Mouse (Mus musculus) T-cell, adult 2 months (primary cell): ENCODE data around the gene Rps10.
"Not testable (repeated sequence)": the region's sequence is repeated elsewhere in the genome, so short reads cannot be mapped to it uniquely, and the experiment has no call there.

Source experiments
- DNase-seq: peaks from one replicate; pipeline ENCODE4 v3.0.0; 2022; ENCODE audit warnings: low spot score

Gene Rps10

GRCm38 (mm10) chr17:27643756-27644155 lies 7.3 kb upstream of the Rps10 start:
- no peak for DNase-seq

GRCm38 (mm10) chr17:27643101-27643500 lies 6.6 kb upstream of the Rps10 start:
- DNase-seq: no peak

DNA sequence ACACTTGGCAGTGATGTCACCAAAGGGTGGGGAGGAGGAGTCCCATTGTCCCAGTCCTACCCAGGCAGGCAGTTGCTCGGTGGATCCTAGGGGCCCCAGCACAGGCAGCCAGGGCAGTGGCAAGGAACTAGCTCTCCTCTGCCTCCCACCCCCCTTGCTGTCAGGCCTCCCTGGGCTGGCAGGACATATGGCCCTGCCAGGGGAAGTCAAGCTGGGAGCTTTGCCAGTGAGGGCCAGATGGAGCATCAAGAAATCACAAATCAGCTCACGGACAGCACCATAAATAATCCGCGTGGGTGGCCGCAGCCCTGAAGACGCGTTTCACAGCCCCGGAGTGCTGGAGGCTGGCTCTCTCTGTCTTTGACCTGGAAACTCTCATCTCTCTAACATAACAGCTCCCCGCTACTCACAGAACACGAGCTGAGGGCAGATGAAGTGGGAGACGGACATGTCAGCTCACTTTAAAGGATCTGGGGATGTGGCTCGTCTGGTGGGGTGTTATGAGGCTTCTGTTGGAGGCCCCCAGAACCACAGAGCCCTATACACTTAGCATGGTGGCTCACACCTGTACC lies 6.1 kb upstream of the Rps10 start:
- no peak for DNase-seq

DNA sequence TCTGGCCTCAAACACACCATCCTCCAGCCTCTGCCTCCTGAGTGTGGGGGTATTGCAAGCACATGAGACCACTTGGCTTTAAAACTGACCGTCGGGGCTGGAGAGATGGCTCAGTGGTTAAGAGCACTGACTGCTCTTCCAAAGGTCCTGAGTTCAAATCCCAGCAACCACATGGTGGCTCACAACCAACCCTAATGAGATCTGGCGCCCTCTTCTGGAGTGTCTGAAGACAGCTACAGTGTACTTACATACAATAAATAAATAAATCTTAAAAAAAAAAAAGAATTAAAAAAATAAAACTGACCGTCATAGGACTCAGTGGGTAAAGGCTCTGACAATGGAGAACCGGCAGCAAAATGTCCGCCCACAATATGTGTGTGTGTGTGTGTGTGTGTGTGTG lies 3.4 kb upstream of the Rps10 start:
- DNase-seq: not testable (repeated sequence)

DNA sequence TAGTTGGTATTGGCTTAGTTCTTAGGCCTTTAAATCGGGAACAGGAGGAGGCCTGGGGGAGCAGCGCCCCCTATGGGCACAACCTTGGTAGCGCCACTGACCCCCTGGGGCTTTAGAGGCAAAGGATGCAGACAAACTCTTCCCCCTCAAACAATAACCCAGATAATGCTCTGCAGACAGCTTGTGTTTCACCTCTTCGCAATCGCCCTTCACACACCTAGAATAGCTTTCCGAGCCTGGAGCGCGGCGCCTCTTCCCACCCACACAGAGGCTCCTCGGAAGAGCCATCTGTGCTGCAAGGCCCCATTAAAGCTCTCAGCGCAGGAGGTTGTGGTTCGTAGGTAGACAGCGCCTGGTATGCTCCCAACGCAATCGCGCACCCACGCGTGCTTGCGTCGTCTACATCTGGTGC lies 2.5 kb upstream of the Rps10 start:
- DNase-seq: no peak

GRCm38 (mm10) chr17:27637333-27637732 lies 864 bp upstream of the Rps10 start:
- no peak for DNase-seq

DNA sequence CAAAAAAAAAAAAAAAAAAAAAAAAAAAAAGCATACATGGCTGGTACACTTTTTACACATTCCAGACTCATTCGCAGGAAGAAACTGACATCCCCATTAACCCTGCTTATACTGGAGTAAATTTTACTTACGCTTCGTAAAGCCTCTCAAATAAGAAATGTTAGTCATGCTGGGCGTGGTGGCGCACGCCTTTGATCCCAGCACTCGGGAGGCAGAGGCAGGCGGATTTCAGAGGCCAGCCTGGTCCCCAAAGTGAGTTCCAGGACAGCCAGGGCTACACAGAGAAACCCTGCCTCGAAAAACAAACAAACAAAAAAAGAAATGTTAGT lies 930 bp downstream of the Rps10 start:
- not testable (repeated sequence) for DNase-seq

DNA sequence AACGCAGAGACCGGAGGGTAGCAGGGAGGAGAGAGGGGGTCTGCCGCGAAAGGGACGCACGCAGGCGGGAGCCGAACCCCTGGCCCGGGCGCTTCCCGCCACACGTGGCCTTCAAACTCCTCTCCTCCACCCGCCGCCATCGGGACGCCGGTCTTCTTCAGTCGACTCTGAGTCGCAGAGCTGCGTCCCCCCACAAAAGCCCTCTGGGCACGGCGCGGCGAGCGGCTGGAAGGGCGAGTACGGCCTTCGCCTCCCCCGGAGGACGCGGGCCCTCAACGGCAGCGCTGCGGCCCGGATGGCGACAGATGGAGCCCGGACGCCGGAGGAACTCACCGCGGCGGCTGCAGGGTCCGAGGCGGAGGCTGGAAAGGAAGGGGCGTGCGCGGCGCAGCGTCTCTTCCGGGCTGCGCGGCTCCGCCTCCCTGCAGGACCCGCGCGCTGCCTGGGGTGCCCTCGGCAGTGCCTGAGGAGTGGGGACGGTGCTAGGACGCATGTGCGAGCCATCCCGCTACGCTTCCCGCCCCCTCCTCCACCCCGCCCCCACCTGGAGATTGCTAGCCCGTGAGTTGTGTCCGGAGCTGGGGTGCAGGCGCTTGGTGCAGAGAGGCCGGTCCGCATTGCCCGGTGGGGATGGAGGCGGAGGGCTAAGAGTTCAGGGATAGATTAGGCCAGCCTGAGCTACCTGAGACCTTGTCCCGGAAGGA lies 1.4 kb downstream of the Rps10 start, which contains the start of gene RPS10-NUDT3:
Gene RPS10-NUDT3, minus strand, starts transcription at position 352 of the 704 bp plus-strand sequence.
- peak; percentile 87 for DNase-seq

DNA sequence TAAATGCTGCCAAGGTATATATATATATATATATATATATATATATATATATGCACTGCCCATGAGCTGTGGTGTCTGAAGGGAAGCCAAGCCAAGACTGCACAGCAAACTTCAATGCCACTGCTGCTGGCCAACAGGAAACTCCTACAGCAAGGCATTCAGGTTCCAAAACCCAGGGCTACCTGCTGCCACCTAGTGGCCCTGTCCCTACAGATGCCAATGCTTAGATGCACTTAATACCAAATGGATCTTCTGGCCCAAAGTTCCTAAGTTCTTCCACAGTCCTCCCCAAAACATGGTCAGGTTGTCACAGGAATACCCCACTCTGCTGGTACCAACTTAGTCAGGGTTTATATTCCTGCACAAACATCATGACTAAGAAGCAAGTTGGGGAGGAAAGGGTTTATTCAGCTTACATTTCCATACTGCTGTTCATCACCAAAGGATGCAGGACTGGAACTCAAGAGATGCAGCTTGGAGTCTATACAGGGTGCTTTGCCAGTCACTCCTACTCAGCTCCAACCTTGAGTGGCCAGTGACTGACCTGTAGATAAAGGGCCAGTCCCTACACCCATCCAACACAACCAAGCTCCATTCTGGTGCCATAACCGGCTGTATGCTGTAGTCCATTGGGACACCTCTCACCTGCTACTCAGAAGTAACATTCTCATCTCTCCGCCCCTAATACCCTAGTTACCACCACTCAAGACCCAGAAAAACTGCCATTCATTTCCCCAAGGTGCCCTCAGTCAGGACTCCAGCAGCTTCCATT lies 7.0 kb downstream of the Rps10 start:
- DNase-seq: peak; percentile 72

DNA sequence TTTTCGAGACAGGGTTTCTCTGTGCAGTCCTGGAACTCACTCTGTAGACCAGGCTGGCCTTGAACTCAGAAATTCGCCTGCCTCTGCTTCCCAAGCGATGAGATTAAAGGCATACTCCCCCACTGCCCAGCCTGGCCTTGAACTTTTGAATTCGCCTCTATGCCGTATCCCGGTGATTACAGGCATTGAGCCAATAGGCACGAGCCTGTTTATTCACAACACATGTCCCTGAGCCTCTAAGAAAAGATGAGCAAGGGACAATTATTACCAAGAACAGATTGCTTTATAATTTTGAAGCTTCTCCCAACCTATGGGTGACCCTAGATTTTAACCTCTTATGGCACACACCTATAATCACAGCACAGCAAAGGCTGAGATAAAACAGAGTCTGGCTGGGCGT lies 8.1 kb downstream of the Rps10 start:
- no peak for DNase-seq

- DNase-seq: peak; percentile 25
Measured at GRCm38 (mm10) chr17:27627451-27627850, 9.0 kb downstream of the Rps10 start.

GRCm38 (mm10) chr17:27626681-27627080 lies 9.8 kb downstream of the Rps10 start:
- DNase-seq: no peak

GRCm38 (mm10) chr17:27625455-27626251 lies 10.8 kb downstream of the Rps10 start:
- no peak for DNase-seq

- peak; percentile 90 for DNase-seq
Measured at GRCm38 (mm10) chr17:27623360-27624326, 12.8 kb downstream of the Rps10 start, which contains the start of gene Nudt3. Nudt3 (minus strand) TSS chr17:27623495.

DNA sequence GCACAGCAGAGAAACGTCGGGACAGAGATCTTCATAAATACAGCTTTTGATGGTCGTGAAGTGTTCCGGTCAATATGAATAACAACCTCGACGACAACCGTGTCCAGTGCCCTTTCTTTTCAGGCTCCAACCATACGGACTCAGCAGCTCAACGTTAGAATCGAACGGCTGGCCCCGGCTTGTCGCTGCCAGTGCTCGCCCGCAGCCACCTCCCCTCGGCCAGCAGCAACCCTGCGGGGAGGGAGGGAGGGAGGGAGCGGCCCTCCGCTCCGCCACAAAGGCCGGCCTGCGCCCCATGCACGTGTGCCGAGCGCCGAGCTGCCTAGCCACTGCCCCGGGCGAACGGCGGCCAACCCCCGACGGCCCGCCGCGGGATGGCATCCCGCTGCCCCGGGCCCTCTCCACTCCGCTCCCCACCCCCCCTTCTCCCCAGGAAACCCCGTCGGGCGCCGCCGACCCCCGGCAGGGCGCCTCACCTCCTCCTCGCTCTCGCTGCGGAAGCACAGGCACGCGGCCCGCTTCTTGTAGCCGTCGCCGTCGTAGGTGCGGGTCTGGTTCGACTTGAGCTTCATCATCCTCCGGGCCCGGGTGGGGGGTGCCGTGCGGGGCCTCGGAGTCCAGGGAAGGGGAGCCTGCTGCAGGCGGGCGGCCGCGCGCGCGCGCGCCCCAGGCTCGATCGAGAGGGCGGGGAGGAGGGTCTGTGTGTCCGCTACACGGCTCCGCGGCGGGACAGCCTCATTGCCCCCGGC lies 13.7 kb downstream of the Rps10 start:
- no peak for DNase-seq

- no peak for DNase-seq
Measured at GRCm38 (mm10) chr17:27621705-27622531, 14.6 kb downstream of the Rps10 start.

- DNase-seq: no peak
Measured at GRCm38 (mm10) chr17:27621161-27621560, 15.3 kb downstream of the Rps10 start.

GRCm38 (mm10) chr17:27615388-27615787 lies 21.1 kb downstream of the Rps10 start:
- no peak for DNase-seq

GRCm38 (mm10) chr17:27613016-27613415 lies 23.5 kb downstream of the Rps10 start:
- no peak for DNase-seq
